Mouse (Mus musculus) C3H10T1/2 (cell line): ENCODE measurements around the gene Grb10. TPM values are rescaled to one million over a fixed set of nuclear protein-coding genes. Genes with fewer than 3 reads are reported as not detected.

Experiments used
- polyA plus RNA-seq, 2 experiments: library from polyadenylated mRNA; unstranded; fragments of >200 nt; fragmentation: generic; extraction: Trizol; gene quantifications; one replicate each; pipeline ENCODE4 v1.2.1; 2012; ENCODE audit warnings: missing spikeins in 2 of 2

The Grb10 gene
- polyA plus RNA-seq = 10 to 100 TPM in 1 of 2 experiments, 1 to 10 TPM in 1; 5.9 to 36.2 TPM

GRCm38 (mm10) chr11:12038470-12038985, at the start of gene Grb10:
TSS of gene Grb10 (minus strand) at chr11:12038683.

GRCm38 (mm10) chr11:11897645-11898357, 140.7 kb downstream of the Grb10 start, which contains the start of gene Ddc:
TSS of gene Ddc (minus strand) at chr11:11898144.

Other genes with a start within 250 kb of the Grb10 start
- 1 to 10 TPM; 2.2 to 4.2 TPM for gene Fignl1, start 229.7 kb downstream of the Grb10 start, polyA plus RNA-seq
- gene Ddc, start 140.5 kb downstream of the Grb10 start, polyA plus RNA-seq = under 1 TPM in 1 of 2 experiments, not detected in 1; 0.15 TPM